Mouse (Mus musculus): ENCODE data around the gene Inafm2.

DNA sequence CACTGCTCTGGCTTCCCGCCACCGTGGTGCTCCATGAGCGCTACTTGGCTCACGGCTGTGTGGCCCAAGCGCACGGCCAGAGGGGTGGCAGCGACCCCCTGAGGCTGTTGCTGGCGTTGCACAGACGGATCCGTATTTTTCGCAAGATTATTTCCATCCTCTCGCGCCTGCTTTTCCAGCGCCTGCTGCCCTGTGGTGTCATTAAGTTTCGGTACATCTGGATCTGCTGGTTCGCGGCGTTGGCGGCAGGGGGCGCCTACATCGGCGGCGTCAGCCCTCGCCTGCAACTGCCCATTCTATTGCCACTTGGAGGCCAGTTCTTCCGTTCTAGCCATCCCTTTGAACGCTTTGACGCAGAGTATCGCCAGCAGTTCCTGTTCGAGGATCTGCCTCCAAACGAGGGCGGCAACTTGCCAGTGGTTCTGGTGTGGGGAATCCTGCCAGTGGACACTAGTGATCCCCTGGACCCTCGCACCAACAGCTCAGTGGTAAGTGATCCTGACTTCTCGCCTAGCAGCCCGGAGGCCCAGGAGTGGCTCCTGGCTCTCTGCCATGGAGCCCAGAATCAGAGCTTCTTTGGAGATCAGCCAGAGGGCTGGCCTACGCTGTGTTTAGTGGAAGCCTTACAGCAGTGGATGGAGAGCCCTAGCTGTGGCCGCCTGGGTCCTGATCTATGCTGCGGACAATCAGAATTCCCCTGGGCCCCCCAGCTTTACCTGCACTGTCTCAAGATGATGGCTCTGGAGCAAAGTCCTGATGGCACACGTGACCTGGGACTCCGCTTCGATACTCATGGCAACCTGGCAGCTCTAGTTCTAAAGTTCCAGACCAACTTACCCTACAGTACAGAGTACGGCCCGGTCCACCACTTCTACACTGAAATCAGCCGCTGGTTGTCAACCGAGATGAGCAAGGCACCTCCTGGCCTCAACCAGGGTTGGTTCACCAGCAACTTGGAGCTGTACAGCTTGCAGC lies 45.3 kb downstream of the Inafm2 start:
- TF ChIP-seq CTCF (IDR thresholded peaks at IDR 0.05; ENCODE audit: control insufficient read depth, insufficient read depth, insufficient read length) (peak; percentile 63), CEBPB (IDR thresholded peaks at IDR 0.05; ENCODE audit: low read depth) (no peak), FOSL1 (IDR thresholded peaks at IDR 0.05; ENCODE audit: insufficient read depth, low read length, poor library complexity, severe bottlenecking) (no peak)
